Mouse (Mus musculus) mouse trophoblast stem cell (cell line): ENCODE data around the gene Abhd2.
"Not testable (repeated sequence)": the region's sequence is repeated elsewhere in the genome, so short reads cannot be mapped to it uniquely, and the experiment has no call there.

Experiments used
- in situ Hi-C, 2 experiments: fragments of 300-500 bp; cut with MseI, MboI; formaldehyde crosslinking; loops; 2 replicates in 1 of 2; 3 replicates in 1 of 2; pipeline ENCODE4 v1.15.1; 2025

Gene Abhd2

GRCm38 (mm10) chr7:79263776-79264175 lies 9.2 kb upstream of the Abhd2 start:
- in situ Hi-C loops: no loop called here

GRCm38 (mm10) chr7:79266228-79266627 lies 6.8 kb upstream of the Abhd2 start:
- in situ Hi-C loops: no loop called here

- in situ Hi-C loops: no loop called here
These were observed 5.2 kb upstream of the Abhd2 start for GRCm38 (mm10) chr7:79267690-79268388.

- in situ Hi-C loops: no loop called here
These were observed 4.1 kb upstream of the Abhd2 start for GRCm38 (mm10) chr7:79268897-79269296.

GRCm38 (mm10) chr7:79269411-79269810 lies 3.6 kb upstream of the Abhd2 start:
- in situ Hi-C loops: no loop called here

GRCm38 (mm10) chr7:79269866-79270265 lies 3.1 kb upstream of the Abhd2 start:
- in situ Hi-C loops: no loop called here

- in situ Hi-C loops: no loop called here
These were observed 2.0 kb upstream of the Abhd2 start for GRCm38 (mm10) chr7:79270961-79271387.

GRCm38 (mm10) chr7:79271861-79272788 lies 874 bp upstream of the Abhd2 start:
- in situ Hi-C loops: no loop called here

- in situ Hi-C loops: no loop called here
These were observed 906 bp downstream of the Abhd2 start for GRCm38 (mm10) chr7:79273738-79274472.

GRCm38 (mm10) chr7:79274473-79275010 lies 1.5 kb downstream of the Abhd2 start:
- in situ Hi-C loops: no loop called here

GRCm38 (mm10) chr7:79275345-79275744 lies 2.3 kb downstream of the Abhd2 start:
- in situ Hi-C loops: no loop called here

- in situ Hi-C loops: no loop called here
These were observed 5.4 kb downstream of the Abhd2 start for GRCm38 (mm10) chr7:79278432-79278831.

- in situ Hi-C loops: no loop called here
These were observed 6.5 kb downstream of the Abhd2 start for GRCm38 (mm10) chr7:79279376-79280029.

GRCm38 (mm10) chr7:79282883-79283670 lies 10.1 kb downstream of the Abhd2 start:
- in situ Hi-C loops: no loop called here

- in situ Hi-C loops: not testable (repeated sequence)
These were observed 10.6 kb downstream of the Abhd2 start for GRCm38 (mm10) chr7:79283671-79283941.

GRCm38 (mm10) chr7:79284160-79284888 lies 11.3 kb downstream of the Abhd2 start:
- in situ Hi-C loops: no loop called here

- in situ Hi-C loops: no loop called here
These were observed 11.9 kb downstream of the Abhd2 start for GRCm38 (mm10) chr7:79284889-79285280.

- in situ Hi-C loops: no loop called here
These were observed 12.4 kb downstream of the Abhd2 start for GRCm38 (mm10) chr7:79285408-79285807.

GRCm38 (mm10) chr7:79287226-79287625 lies 14.2 kb downstream of the Abhd2 start:
- in situ Hi-C loops: no loop called here

GRCm38 (mm10) chr7:79287928-79288327 lies 14.9 kb downstream of the Abhd2 start:
- in situ Hi-C loops: no loop called here
